Mouse (Mus musculus) limb, embryonic 14.5 days (tissue): ENCODE measurements around the gene Ccdc194. TPM values are rescaled to one million over a fixed set of nuclear protein-coding genes. Genes with fewer than 3 reads are reported as not detected.

ENCODE experiments used
- ATAC-seq: fragments of 200-750 bp; cut with Nextera tagmentation; 2 replicates; pipeline ENCODE4 v1.8.0; 2017; ENCODE audit warnings: low read depth, moderate number of reproducible peaks, moderate TSS enrichment; ENCODE audit not compliant: low FRiP score
- DNase-seq: peaks from one replicate; pipeline ENCODE4 v3.0.0-alpha.2; 2015; ENCODE audit warnings: low spot score
- H3K27ac ChIP-seq: fragments of 300-500 bp; sonication (generic); replicated peaks from 2 replicates; pipeline ENCODE4 v1.5.1; 2014; ENCODE audit warnings: low read depth, mild to moderate bottlenecking, low read length, moderate library complexity, mixed read lengths
- H3K27me3 ChIP-seq: fragments of 300-500 bp; sonication (generic); 2 replicates; pipeline ENCODE4 v1.6.1; 2014; ENCODE audit warnings: low read length, mixed read lengths; ENCODE audit not compliant: control insufficient read depth, insufficient read depth
- H3K36me3 ChIP-seq: fragments of 300-500 bp; sonication (generic); 2 replicates; pipeline ENCODE4 v1.6.1; 2014; ENCODE audit warnings: mild to moderate bottlenecking, low read length, moderate library complexity, mixed read lengths; ENCODE audit not compliant: control insufficient read depth, insufficient read depth
- H3K4me1 ChIP-seq: fragments of 300-500 bp; sonication (generic); 2 replicates; pipeline ENCODE4 v1.6.1; 2014; ENCODE audit warnings: antibody characterized with exemption, low read length, mixed read lengths; ENCODE audit not compliant: control insufficient read depth, insufficient read depth
- H3K4me2 ChIP-seq: fragments of 300-500 bp; sonication (generic); replicated peaks from 2 replicates; pipeline ENCODE4 v1.6.1; 2014; ENCODE audit warnings: low read depth, mild to moderate bottlenecking, low read length, moderate library complexity; ENCODE audit not compliant: severe bottlenecking
- H3K4me3 ChIP-seq: fragments of 300-500 bp; sonication (generic); replicated peaks from 2 replicates; pipeline ENCODE4 v1.5.1; 2014; ENCODE audit warnings: low read length
- H3K9ac ChIP-seq: fragments of 300-500 bp; sonication (generic); 2 replicates; pipeline ENCODE4 v1.6.1; 2014; ENCODE audit warnings: mild to moderate bottlenecking, low read depth, low read length, moderate library complexity; ENCODE audit not compliant: severe bottlenecking
- H3K9me3 ChIP-seq: fragments of 300-500 bp; sonication (generic); 2 replicates; pipeline ENCODE4 v1.6.1; 2016; ENCODE audit warnings: low read length; ENCODE audit not compliant: control insufficient read depth
- POLR2A ChIP-seq: fragments of 200-500 bp; IDR thresholded peaks from 2 replicates; pipeline ENCODE4 v1.8.0; 2012; ENCODE audit warnings: inconsistent platforms, mild to moderate bottlenecking, moderate library complexity, borderline replicate concordance; ENCODE audit not compliant: insufficient read depth, insufficient read length; ENCODE audit errors: extremely low read depth
- WGBS: fragments of 180-500 bp; shearing (Covaris S2); extraction: QIAGEN DNeasy Blood & Tissue Kit; methylation state at CpG from one replicate; pipeline ENCODE4 v1.1.7; 2014; 5-methylcytosine and 5-hydroxymethylcytosine counted together
- polyA plus RNA-seq, 2 experiments: library from polyadenylated mRNA; depleted of rRNA in 1 of 2; stranded (reverse) in 1 of 2; unstranded in 1 of 2; fragments of >200 nt; fragmentation: Nextera tagmentation in 1 of 2; extraction: Ambion mirVana in 1 of 2; gene quantifications; 2 replicates each; pipeline versions ENCODE4 v1.2.1 to v1.2.3; 2012 to 2014

Ccdc194 gene
- polyA plus RNA-seq, 2 experiments = 1.2 to 1.6 TPM

DNA sequence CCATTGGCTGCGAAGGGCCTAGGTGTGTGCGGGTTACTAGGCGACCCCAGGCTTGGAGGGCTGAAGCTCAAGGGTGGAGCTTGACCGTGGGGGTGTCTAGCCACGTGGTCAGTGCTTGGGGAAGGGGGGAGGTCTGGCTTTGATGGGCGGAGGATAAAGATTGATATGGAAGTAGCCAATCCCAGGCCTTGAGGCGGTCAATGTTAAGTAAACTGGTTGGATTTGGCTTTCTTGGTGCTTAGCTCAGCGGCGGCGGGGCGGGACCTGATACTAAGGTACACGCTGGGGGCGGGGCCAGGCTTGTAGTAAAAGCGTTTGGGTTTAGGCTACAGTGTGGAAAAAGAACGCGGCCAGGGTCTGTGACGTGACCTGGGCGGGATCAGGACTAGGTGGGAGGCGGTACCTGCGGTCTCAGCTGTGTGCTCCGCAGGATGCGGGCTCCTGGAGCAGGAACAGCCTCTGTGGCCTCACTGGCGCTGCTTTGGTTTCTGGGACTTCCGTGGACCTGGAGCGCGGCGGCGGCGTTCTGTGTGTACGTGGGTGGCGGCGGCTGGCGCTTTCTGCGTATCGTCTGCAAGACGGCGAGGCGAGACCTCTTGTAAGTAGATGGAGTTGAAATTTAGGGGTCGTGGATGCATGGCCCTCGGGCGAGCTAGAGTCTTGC is 44.9 kb upstream of the Ccdc194 start:
- H3K4me1 ChIP-seq = peaks cover 31% of the 10 kb centered on the region
- WGBS = under 1% methylated on average over 41 of the region's 41 CpGs
- TF ChIP-seq POLR2A = peak; percentile 51; the same call in 1 of the 2 replicates
- H3K27me3 ChIP-seq = peaks cover 11% of the 10 kb centered on the region; the same call in 1 of the 2 replicates
- peak overlapping the region; percentile 54 for H3K4me3 ChIP-seq
- ATAC-seq (peak; percentile 92), DNase-seq (peak; percentile 98)
- no peaks in the 10 kb centered on the region for H3K36me3 ChIP-seq
- no peaks in the 10 kb centered on the region for H3K9me3 ChIP-seq
- peak overlapping the region; percentile 81 for H3K27ac ChIP-seq
- peak overlapping the region; percentile 88 for H3K4me2 ChIP-seq
- peak overlapping the region; percentile 66 for H3K9ac ChIP-seq

GRCm38 (mm10) chr8:71569366-71570290 is 44.1 kb upstream of the Ccdc194 start:
- Histone ChIP-seq H3K4me3 (peak overlapping the region; percentile 54), H3K9ac (peak overlapping the region; percentile 66), H3K9me3 (no peaks in the 10 kb centered on the region), H3K4me1 (peaks cover 31% of the 10 kb centered on the region), H3K27me3 (peaks cover 11% of the 10 kb centered on the region; the same call in 1 of the 2 replicates), H3K36me3 (no peaks in the 10 kb centered on the region), H3K4me2 (peak overlapping the region; percentile 88), H3K27ac (peak overlapping the region; percentile 81)
- ATAC-seq (peak; percentile 84), DNase-seq (peak; percentile 89)
- under 1% methylated on average over 51 of the region's 51 CpGs for WGBS
- TF ChIP-seq POLR2A = peak; percentile 56; the same call in 1 of the 2 replicates

- Histone ChIP-seq H3K27ac (peak overlapping the region; percentile 81; the same call in 1 of the 2 replicates), H3K36me3 (no peaks in the 10 kb centered on the region), H3K9ac (peak overlapping the region; percentile 66; the same call in 1 of the 2 replicates), H3K4me1 (peaks cover 31% of the 10 kb centered on the region), H3K4me3 (peak overlapping the region; percentile 54), H3K27me3 (peaks cover 11% of the 10 kb centered on the region; the same call in 1 of the 2 replicates), H3K4me2 (peak overlapping the region; percentile 88), H3K9me3 (peaks cover 4% of the 10 kb centered on the region)
- no peak for TF ChIP-seq POLR2A
- no peak for DNase-seq
- ATAC-seq = no peak
- WGBS = 15% methylated on average over 6 of the region's 6 CpGs
Measured at GRCm38 (mm10) chr8:71568941-71569340, 43.4 kb upstream of the Ccdc194 start.

DNA sequence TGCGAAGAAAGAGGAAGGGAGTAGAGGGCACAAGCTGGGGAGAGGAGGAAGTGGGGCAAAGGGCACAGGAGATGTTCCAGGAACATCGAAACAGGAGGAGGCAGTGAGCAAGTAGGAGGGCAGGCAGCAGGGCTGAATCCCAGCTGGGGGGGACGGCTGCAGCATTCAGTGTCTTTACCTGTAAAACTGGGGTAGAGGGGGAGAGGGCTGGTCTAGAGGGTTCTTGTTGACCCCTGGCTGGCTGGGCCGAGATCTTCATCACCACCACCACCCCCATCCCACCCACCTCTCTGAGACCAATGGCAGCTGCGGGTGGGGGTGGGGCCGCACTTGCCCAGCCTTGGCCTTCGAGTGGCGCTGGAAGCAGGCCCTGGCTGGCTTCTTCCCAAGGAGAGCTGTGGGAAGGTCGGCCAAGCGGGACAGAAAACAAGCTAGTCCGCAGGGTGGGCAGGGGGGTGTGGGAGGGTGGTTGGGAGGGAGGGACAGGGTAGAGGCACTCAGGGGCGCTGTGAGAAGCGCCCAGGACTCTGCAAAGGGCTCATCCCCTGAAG is 43.0 kb upstream of the Ccdc194 start, which contains the start of gene Slc27a1:
Slc27a1 (plus strand) TSS at position 496 of the 551 bp plus-strand sequence.
- no peak for DNase-seq
- Histone ChIP-seq H3K27ac (peak within 1 kb of the TSS; percentile 81), H3K4me1 (peaks cover 31% of the 10 kb centered on the region), H3K9ac (peak within 1 kb of the TSS; percentile 66), H3K27me3 (peaks cover 14% of the 10 kb centered on the region; the same call in 1 of the 2 replicates), H3K4me3 (peak within 1 kb of the TSS; percentile 54), H3K36me3 (no peaks in the 10 kb centered on the region), H3K9me3 (peaks cover 4% of the 10 kb centered on the region), H3K4me2 (peak within 1 kb of the TSS; percentile 88)
- no peak for ATAC-seq
- TF ChIP-seq POLR2A = no peak
- 15% methylated on average over 13 of the region's 13 CpGs for WGBS

DNA sequence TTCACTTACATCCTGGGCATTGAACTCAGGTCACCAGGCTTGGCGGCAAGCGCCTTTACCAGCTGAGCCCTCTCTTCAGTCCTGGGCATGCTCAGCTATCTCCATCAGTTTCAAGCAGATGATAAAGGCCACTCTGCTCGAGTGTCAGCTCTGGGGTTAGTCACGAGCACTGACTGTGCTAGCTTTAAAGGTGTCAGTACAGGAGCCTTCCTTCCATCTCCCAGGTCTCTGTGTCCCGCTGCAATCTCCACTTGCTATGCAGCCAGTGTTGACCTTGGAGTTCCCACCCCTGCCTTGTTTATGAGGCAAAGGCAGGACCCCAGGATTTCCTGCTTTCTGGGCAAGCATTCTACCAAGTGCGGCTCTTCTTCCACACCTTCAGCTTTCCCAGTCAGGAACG is 42.1 kb upstream of the Ccdc194 start:
- Histone ChIP-seq H3K4me1 (peaks cover 26% of the 10 kb centered on the region), H3K9me3 (peaks cover 4% of the 10 kb centered on the region), H3K27me3 (peaks cover 23% of the 10 kb centered on the region), H3K4me3 (no peak overlapping the region), H3K36me3 (no peaks in the 10 kb centered on the region), H3K9ac (no peak overlapping the region), H3K27ac (no peak overlapping the region), H3K4me2 (no peak overlapping the region)
- DNase-seq (no peak), ATAC-seq (no peak)
- WGBS = 71% methylated on average over 7 of the region's 7 CpGs
- TF ChIP-seq POLR2A = no peak
